Mouse (Mus musculus) C2C12 (cell line): ENCODE measurements around the gene Serpinf1. TPM values are rescaled to one million over a fixed set of nuclear protein-coding genes. Genes with fewer than 3 reads are reported as not detected.

Experiments used
- H3K27me3 ChIP-seq: one replicate; pipeline ENCODE4 v1.6.1; 2011; ENCODE audit not compliant: control insufficient read depth, insufficient read depth, insufficient read length
- H3K36me3 ChIP-seq: one replicate; pipeline ENCODE4 v1.6.1; 2011; ENCODE audit not compliant: control insufficient read depth, insufficient read depth
- H3K4me3 ChIP-seq: one replicate; pipeline ENCODE4 v1.5.1; 2011; ENCODE audit warnings: mild to moderate bottlenecking, control low read depth; ENCODE audit not compliant: poor library complexity, insufficient read depth, severe bottlenecking
- H3K79me2 ChIP-seq: one replicate; pipeline ENCODE4 v1.6.1; 2011; ENCODE audit not compliant: control insufficient read depth, insufficient read depth
- H3K79me3 ChIP-seq: one replicate; pipeline ENCODE4 v1.6.1; 2011; ENCODE audit warnings: low read depth, control low read depth
- H3ac ChIP-seq: one replicate; pipeline ENCODE3; 2011; ENCODE audit warnings: low read depth; ENCODE audit not compliant: control insufficient read depth, insufficient read length
- CEBPB ChIP-seq: IDR thresholded peaks from one replicate; pipeline ENCODE4 v1.6.1; 2011; ENCODE audit warnings: low read depth, mild to moderate bottlenecking, control low read depth, moderate library complexity
- CTCF ChIP-seq: IDR thresholded peaks from one replicate; pipeline ENCODE4 v1.5.1; 2011; ENCODE audit not compliant: control insufficient read depth, insufficient read depth, insufficient read length
- FOSL1 ChIP-seq: IDR thresholded peaks from one replicate; pipeline ENCODE4 v1.8.0; 2011; ENCODE audit warnings: mild to moderate bottlenecking, low read length; ENCODE audit not compliant: poor library complexity, insufficient read depth, severe bottlenecking
- MAX ChIP-seq: IDR thresholded peaks from one replicate; pipeline ENCODE4 v1.6.1; 2011; ENCODE audit warnings: mild to moderate bottlenecking, control low read depth
- MYOD1 ChIP-seq: IDR thresholded peaks from one replicate; pipeline ENCODE4 v1.6.1; 2011; ENCODE audit warnings: low read depth; ENCODE audit not compliant: control insufficient read depth, insufficient read length
- MYOG ChIP-seq: IDR thresholded peaks from one replicate; pipeline ENCODE4 v1.6.1; 2011; ENCODE audit not compliant: control insufficient read depth, insufficient read length; ENCODE audit errors: extremely low read depth
- USF1 ChIP-seq: IDR thresholded peaks from one replicate; pipeline ENCODE4 v1.6.1; 2011; ENCODE audit warnings: low read depth, mild to moderate bottlenecking, control low read depth, moderate library complexity
- polyA plus RNA-seq: library from polyadenylated mRNA; unstranded; fragments of >200 nt; fragmentation: generic; extraction: Trizol; gene quantifications from one replicate; pipeline ENCODE4 v1.2.1, GENCODE M21; 2012; ENCODE audit warnings: missing spikeins

Gene Serpinf1
- polyA plus RNA-seq, 1 experiment: 1,152 TPM

DNA sequence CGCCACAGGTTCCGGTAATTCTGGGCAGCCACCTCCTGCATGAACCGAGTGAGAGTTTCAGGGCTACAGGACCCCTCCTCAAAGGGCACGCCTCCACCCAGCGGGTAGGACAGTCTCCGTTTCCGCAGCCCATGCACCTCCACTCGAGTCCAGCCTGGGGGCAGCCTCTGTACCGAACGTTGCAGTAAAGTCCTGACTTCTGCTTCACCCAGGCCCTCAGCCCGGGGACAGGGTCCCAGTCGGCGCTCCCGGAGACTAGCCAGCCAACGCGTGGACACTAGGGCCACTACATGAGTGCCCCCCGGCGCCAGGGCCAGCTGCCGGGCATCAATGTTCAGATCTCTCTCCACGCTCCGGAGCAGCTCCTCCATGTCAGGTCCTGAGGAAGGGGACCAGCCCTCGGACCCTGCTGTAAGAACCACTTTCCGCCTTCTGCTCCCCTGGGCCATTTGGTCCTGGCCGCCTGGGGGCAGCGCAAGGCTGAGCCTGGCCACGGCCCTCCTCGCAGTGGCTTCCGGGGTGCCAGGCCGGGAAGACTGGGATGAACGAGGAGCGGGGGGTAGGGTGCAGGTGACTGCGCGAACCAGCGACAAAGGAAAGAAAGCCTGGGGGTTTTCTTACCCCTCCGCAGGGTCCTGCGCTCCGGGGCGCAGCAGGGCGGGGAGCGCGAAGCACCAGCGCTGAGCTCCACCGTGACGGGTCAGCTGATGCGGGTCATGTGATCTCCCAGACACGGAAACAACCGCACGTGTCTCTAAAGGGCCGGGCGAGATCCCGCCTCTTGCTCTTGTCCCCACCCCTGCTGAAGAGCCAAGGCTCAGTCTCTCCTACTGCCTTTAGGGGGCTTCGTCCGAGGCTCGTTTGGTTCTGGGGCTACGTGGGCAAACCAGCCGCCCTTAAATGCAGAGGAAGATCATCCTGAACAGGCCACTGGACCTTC is 31.8 kb upstream of the Serpinf1 start, which contains the start of gene Wdr81:
Gene Wdr81 (minus strand): TSS at position 727 of the 940 bp plus-strand sequence.
- peak within 1 kb of the TSS; percentile 75 for H3ac ChIP-seq
- peaks cover 7% of the 10 kb centered on the region for H3K36me3 ChIP-seq

DNA sequence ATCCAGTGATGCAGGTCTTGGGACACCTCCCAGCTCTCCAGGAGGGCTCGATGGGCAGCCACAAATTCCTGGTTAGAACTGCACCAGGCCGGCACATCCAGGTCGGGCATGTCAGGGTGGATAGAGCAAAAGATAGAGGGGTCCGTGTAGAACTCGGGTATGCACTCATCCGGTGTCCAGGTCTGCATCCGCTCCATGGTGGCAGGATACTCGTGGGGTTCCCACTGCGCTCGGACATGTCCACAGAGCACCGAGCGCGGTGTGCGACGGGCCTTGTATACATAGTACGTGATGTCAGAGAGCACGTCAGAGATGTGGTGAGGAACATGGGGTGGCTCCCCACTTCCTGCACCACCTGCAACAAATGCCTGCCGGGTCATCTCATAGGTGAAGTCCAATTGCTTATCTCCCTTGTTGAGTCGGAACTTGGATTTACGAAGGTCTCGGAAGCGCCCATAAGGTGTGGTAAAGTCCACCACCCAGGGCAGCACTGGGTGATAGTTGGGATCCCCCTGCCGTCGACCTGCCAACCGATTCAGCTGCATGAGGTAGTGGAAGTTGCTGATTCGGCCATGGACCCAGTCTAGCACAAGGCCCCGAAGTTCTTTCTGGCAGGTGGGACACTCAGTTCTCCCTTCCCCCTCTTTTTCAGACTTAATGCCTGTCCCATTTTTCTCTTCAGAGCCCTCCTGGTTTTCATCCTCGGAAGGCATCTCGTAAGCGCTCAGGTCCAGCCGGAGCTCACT is 30.5 kb upstream of the Serpinf1 start:
- no peaks in the 10 kb centered on the region for H3K27me3 ChIP-seq
- H3K79me3 ChIP-seq: peaks cover 14% of the 10 kb centered on the region
- peaks cover 43% of the 10 kb centered on the region for H3K79me2 ChIP-seq
- TF ChIP-seq FOSL1: no peak
- TF ChIP-seq MAX: no peak
- no peak for TF ChIP-seq CEBPB
- no peak overlapping the region for H3ac ChIP-seq
- H3K4me3 ChIP-seq: no peak overlapping the region
- peaks cover 16% of the 10 kb centered on the region for H3K36me3 ChIP-seq

More for the DNA sequence above, 31.8 kb upstream of the Serpinf1 start, which contains the start of gene Wdr81:
- Histone ChIP-seq H3K4me3 (peak within 1 kb of the TSS; percentile 46), H3K79me2 (peaks cover 43% of the 10 kb centered on the region), H3K27me3 (no peaks in the 10 kb centered on the region), H3K79me3 (peaks cover 14% of the 10 kb centered on the region)
- TF ChIP-seq CEBPB (no peak), CTCF (peak; percentile 58), MAX (peak; percentile 97), MYOG (no peak), FOSL1 (no peak), USF1 (peak; percentile 99), MYOD1 (no peak)

GRCm38 (mm10) chr11:75452081-75452480 is 29.6 kb upstream of the Serpinf1 start:
- H3K36me3 ChIP-seq: peaks cover 26% of the 10 kb centered on the region
- H3K79me3 ChIP-seq: peaks cover 14% of the 10 kb centered on the region
- no peak overlapping the region for H3ac ChIP-seq
- TF ChIP-seq CTCF: no peak
- no peak for TF ChIP-seq USF1
- TF ChIP-seq CEBPB: no peak
- no peak for TF ChIP-seq FOSL1
- no peak for TF ChIP-seq MYOG
- TF ChIP-seq MYOD1: no peak
- TF ChIP-seq MAX: no peak
- H3K27me3 ChIP-seq: no peaks in the 10 kb centered on the region
- peaks cover 43% of the 10 kb centered on the region for H3K79me2 ChIP-seq
- H3K4me3 ChIP-seq: no peak overlapping the region

- H3K36me3 ChIP-seq: peaks cover 35% of the 10 kb centered on the region
- H3K79me3 ChIP-seq: peaks cover 14% of the 10 kb centered on the region
- TF ChIP-seq FOSL1: no peak
- TF ChIP-seq USF1: no peak
- no peak for TF ChIP-seq MYOD1
- TF ChIP-seq CTCF: no peak
- no peak for TF ChIP-seq CEBPB
- TF ChIP-seq MAX: no peak
- no peak for TF ChIP-seq MYOG
- no peak overlapping the region for H3ac ChIP-seq
- no peaks in the 10 kb centered on the region for H3K27me3 ChIP-seq
- peaks cover 43% of the 10 kb centered on the region for H3K79me2 ChIP-seq
- no peak overlapping the region for H3K4me3 ChIP-seq
Observed at GRCm38 (mm10) chr11:75450936-75451335, 28.4 kb upstream of the Serpinf1 start.

GRCm38 (mm10) chr11:75450304-75450908 is 27.9 kb upstream of the Serpinf1 start:
- Histone ChIP-seq H3K79me2 (peaks cover 43% of the 10 kb centered on the region), H3K79me3 (peaks cover 14% of the 10 kb centered on the region), H3K36me3 (peaks cover 35% of the 10 kb centered on the region), H3ac (no peak overlapping the region), H3K4me3 (no peak overlapping the region), H3K27me3 (no peaks in the 10 kb centered on the region)
- TF ChIP-seq CEBPB (no peak), USF1 (no peak), FOSL1 (no peak)
